Mouse (Mus musculus) brain, adult 2 months (tissue): ENCODE results near the gene Plekhg5.

Experiments
- DNase-seq: peaks from one replicate; pipeline ENCODE4 v3.0.0; 2011; ENCODE audit warnings: low read depth, low spot score

Gene Plekhg5

DNA sequence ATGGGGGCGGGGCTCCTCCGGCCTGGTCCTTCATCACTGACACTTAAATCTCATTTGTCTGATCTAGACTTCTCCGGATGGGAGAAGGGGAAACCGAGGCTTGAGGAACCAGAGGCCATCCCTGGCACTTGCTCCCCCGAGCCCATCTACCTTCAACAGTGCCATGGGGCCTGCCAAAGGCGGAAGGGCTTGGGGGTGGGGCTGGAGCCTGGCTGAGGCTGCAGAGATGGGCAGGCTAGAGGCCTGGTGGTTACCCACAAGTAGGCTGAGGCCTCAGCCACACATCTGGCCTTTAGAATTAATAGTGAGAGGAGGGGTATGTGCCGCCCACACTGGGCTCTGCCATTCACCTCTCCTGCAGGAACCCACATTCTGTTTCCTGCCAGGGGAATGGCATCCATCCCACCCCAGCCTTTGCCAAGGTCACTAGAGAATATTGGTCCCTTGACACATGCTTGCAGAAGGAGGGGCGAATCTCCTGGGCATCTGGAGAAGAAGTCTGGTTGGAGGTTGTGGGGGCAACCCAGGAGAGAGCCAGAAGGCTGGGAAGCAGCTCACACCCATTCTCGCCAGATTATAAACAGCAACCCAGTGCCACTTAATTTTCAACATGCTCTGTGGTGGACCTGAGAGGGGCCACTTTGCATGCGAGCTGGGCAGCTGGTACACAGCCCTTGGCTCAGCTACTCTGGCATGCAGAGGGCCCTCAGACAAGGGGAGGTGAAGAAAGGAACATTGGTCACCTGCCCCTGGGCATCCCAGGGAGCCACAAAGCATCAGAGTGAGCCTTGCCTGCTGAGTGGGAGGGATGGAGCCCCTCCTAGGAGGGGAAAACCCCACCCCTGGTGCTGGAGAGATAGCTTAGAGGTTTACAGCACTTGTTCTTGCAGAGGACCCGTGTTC is 1.6 kb upstream of the Plekhg5 start:
- no peak for DNase-seq

DNA sequence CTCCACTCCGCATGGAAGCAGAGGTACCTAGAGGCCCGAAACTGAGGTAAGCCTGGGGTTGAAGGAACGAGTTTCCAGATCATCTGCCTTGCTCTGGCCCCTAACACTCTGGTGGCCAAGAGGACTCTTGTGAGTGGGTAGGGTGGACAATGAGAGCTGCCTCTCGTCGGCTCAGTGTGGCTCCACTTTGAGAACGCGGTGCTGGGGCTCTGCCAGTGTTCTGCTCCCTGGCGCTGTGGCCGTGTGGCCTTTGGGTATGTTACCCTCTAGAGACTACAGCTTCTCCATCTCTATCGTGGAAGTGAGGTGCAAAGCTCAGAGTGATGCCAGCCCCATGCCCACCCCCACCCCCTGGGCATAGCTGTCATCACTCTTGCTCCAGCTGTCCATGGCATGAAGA is 357 bp downstream of the Plekhg5 start:
- no peak for DNase-seq

DNA sequence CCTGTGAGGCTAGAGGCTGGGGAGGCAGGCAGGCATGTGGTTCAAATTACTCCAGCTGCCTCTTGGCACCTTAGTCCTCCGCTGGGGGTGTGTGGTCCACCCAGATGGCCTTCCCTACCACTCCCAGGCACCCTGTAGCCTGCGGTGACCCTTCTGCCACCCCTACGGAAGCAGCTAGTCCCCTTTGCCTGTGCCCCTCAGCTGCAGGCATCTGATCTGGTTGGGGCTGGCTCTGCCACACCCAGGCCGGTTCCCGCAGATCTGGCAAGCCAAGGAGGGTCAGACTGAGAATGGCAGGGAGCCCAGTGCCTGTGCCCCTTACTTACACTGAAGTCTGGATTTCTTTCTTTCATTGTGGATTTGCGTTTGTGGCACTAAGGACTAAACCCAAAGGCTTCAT is 1.4 kb downstream of the Plekhg5 start:
- DNase-seq: no peak

DNA sequence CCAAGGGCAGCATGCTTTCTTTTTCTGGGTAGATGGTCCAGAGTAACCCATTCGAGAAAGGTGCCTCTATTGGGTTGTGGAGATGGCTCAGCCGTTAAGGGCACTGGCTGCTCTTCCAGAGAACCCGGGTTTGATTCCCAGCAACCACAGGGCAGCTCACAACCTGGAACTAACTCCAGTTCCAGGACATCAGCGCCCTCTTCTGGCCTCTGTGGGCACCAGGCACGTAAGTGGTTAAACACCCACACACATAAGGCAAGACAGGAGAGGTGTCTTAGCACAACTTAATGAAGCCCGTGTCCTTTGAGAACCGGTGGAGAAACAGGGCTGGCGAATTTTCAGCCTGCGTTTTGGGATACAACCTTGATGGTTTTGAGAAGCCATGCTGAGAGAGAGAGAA is 2.2 kb downstream of the Plekhg5 start:
- DNase-seq: no peak

DNA sequence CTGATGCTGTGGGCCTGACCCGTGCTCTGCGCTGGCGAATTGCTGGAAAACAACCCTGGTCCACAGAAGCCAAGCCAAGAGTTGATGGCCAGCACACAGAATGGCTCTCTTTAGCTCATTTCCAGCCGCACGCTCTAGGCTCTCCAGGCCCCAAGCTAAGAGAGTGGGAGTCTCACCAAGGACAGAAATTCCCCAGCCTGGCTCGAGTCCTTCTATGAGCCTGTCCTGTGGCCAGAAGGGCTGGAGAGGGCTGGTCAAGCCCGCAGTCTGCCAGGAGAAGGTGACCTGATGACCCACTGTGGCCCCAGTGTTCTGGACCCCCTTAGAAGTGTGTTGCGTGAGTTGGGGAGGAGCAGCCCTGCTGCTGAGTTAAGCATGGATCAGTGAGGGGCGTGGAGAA is 4.9 kb downstream of the Plekhg5 start:
- no peak for DNase-seq

DNA sequence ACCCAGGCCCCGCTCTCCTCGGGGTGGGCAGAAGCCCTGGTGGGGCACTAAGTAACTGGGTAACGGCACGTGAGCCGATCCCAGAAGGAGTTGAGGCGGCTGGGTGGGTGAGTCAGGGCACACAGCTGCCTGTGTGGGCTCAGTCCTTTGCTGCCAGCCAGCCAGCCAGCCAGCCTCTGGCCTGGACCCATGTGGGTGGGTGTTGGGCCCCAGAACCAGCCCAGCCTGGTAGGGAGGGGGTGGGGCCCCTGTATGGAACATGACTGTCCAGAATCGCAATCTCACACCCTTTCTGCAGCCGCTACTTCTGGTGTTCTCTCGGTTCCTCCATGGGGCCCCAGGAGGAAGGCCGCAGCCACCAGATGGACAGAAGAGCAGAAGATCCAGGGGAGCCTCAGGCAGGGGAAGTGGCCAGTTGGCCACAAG is 5.8 kb downstream of the Plekhg5 start:
- peak; percentile 67 for DNase-seq

DNA sequence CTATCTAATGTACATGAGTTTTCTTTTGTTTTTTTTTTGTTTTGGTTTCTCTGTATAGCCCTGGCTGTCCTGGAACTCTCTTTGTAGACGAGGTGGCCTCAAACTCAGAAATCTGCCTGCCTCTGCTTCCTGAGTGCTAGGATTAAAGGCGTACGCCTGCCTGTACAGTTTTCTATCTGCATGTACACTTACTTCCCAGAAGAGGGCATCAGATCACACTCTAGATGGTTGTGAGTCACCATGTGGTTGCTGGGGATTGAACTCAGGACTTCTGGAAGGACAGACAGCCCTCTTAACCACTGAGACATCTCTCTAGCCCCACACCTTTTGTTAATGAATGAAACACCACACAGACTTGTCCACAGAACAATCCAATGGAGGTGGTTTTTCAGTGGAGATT is 7.0 kb downstream of the Plekhg5 start:
- no peak for DNase-seq

DNA sequence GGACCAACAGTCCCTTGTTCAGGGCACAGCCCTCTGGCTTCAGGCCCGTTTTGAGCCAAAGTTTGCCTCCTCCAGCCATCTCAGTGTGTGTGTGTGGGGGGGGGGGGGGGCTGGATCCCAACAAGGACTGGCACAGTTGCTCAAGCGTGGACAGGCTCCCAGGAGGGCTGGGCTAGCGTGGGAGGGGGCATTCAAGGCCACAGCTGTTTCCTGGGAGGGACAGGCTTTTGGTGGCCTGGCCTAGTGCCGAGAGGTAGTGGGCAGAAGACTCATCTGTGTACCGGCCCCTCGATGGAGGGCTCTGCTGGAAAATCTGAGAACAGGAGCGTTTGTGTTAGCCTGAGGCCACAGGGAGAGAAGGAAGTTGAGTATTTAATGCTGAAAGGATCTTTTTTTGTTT is 7.6 kb downstream of the Plekhg5 start:
- DNase-seq: no peak

DNA sequence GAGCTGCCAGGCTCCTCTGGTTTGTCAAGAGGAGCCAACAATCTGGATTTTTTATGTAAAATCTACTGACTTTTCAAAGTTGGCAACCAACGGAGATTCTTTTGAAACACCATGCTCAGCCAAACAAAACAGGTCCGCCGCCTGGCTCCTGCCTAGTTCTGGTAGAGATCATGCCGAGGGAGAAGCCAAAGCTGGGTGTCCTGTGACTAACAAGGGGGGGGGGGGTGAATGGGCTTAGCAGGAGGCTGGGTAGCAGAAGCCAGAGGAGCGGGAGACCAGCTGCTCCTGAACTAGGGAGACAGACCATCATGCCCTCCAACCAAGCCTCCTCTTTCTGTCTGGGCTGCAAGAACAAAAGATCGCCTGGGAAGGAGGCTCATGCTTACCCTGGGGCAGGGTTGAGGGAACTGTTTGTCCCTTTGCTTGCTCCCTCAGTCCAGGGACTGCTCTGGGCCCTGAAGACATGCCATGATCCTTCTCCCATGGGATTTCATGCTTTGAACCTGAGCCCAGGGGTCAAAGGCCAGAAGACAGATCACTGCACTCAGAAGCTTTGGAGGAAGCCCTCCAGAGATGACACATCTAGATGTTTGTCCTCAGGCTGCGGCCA is 11.4 kb downstream of the Plekhg5 start:
- peak; percentile 51 for DNase-seq

DNA sequence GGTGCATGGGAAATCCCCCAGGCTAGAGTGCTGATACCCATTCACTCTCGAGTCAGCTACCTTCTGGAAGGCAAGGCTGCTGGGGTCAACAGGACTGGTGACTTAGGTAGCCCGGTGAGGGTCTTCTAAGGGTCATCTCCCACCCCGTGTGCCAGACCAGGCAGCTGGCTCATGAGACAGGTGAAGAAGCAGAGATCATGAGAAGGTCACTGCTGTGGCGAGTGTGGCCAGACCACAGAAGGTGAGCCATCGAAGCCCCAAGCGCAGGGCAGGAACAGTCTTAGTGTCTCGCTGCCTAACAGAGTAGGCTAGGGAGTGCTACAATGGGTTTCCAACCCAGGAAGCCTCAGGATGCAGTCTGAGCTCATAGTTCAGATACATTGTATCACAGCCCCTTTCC is 12.3 kb downstream of the Plekhg5 start:
- no peak for DNase-seq

DNA sequence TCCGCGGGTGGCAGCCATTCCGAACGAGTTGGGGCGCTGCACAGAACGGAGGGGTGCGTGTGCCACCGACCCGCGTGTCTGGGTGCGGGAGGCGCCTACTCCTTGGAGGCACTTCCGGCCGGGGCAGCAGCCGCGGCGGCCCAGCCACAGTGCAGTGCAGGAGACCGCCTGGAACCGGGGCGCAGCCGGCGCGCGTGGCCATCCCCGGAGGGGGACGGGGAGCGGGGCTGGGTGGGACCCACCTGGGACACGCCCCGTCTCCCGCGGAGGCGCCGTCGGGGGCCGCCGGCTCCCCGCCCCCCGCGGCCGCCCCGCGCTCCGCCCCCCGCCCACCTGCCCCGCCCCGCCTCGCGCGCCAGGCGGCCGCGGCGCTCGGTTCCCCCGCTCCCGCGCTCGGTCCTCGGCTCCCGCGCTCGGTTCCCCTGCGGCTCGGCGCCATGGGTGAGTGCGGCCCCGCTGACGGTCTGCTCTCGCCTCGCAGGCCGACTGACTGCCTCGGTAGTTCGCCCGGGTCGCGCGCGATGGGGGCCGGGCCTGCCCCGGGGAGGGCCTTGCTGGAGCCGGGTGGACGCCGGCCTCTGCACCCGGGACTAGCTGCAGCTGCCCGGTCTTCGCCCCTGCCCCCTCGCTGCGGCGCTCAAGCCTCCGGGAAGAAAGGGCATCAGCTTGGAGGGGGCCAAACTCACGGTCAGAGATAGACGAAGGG is 14.4 kb downstream of the Plekhg5 start:
- peak; percentile 46 for DNase-seq

DNA sequence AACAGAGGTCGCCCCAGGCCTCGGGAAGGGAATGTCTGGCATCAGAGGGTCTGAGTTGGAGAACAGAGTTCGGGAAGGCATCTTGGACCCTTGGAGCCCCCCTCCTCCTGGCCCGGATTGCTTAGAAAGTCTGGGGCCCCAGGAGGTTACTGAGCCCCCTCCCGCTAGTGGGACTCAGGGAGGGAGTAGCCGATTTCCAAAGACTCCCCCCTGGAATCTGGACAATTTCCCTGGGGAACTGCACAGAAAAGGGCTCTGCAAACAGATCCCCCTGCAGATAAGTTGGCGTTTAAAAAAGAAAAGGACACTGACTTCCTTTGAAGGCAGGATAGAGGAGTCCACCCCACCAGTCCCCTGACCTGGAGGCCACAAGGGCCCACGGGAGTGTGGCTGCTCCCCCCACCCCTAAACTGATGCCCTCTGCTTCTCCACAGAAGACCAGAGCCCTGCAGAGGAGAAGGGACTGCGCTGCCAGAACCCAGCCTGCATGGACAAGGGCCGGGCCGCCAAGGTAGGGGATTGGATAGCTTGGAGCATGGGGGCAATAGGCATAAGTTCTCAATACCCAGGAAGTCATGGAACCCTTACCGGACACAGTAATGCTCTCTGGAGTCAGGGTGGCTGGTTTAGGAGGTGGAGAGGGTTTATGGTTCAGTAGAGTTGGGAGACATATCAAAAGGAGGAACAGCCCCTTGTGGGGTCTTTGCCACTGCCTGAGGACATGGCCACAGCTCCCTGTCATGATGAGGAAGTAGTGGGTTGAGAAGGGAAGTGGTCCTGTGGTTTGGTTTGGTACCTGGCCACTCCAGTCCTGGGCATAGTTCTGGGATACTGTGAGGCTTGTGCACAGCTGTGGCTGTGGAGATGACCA is 15.1 kb downstream of the Plekhg5 start:
- DNase-seq: no peak

DNA sequence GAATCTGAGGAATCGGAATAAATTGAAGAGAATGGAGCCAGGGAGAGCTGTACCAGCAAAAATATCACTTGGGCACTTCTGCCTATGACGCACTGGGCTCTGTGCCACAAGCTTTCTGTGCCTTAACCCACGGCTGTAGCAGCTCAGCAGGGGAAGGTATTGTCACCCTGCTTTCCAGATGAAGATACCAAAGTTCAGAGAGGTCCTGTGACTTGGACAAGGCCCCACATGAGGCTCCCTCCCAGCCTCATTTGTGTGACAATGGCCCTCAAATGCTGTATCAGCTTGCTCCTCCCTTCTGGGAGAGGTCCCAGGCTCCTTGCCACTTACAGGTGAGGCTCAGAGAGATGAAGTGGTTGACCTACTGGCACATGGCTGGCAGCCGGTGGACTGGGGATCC is 15.8 kb downstream of the Plekhg5 start:
- peak; percentile 83 for DNase-seq

DNA sequence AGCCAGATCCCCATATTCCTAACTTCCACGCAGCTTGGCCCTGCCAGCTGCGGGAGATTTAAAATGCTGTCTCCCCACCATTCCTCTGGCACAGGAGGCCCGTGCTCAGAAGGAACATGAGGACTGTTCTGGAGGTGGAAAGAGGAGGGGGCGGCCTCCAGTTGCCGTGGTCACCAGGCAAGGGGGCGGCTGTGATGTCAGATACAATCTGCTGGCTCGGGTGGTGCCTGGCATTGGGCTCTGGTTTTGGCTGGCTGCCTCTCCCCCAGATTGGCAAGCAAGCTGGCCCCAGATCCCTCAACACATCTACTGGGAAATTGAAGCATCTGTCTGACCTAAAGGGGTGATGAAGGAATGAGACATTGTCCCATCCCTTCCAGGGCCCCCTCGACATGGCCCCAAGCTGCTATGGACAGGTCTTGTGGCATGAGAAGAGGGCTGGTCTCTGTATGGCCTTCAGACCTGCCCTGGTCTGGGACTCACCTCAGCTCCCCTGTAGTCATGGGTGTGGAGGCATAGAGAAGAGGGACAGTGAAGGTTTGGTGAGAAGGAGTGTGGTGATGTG is 16.3 kb downstream of the Plekhg5 start:
- DNase-seq: peak; percentile 90

DNA sequence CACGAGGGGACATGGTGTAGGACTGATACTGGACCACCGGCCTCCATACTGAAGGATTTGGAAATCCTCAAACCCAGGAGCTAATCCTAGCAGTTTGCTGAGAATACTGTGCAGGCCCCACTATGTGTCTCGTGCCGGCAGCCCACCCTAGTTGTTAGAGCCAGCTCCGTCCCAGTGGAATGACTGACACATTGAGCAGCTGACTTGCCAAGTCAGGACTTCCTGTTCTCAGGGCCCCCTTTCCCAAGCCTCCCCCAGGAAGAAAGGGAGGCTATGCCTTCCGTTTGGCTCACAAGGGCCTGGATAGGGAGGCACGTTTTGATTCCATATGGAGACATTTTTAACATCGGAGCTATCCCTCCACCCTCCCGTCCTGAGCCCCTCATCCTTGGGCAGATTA is 17.9 kb downstream of the Plekhg5 start:
- DNase-seq: no peak

DNA sequence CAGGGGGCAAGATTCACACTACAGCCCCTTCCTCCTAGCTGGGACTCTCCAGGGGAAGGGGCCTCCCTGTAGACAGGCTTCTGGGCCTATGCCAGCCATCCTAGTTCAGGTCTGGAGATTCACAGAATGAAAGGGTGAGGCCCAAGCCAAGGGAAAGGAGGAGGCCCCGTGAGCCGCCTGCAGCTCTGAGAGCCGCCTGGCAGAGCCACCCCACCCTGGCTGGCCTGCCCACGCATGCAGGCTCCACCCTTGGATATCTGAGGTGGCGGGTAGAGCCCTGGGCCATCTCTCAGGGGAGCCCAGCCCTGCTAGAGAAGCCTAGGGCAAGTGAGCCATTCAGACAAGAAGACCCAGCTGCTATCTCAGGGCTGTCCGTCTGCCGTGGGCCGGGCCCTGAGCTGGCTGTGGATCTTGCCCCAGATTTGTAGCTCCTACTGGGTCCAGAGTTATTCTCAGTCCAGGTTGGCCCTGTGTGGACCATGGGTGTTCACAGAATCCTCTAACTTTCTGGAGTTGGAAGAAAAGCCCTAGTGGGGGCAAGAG is 20.5 kb downstream of the Plekhg5 start:
- peak; percentile 42 for DNase-seq

DNA sequence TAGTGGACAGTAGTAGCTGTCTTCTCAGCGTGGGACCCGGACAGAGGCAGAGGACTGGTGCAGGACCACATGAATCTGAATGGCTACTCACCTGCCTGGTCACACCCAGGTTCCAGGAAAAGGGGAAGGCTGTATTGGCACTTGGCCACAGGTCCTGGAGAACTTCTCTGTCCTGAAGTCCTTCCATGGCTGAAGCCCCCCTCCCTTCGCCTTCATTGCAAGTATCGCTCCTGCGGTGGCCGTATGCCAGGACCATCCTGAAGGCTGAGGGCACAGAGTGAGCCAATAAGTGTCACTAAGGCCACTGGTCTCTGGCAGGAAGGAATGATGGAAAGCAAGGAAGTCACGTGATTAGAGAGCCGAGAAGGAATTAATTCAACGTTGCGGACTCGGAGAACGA is 21.9 kb downstream of the Plekhg5 start:
- no peak for DNase-seq

DNA sequence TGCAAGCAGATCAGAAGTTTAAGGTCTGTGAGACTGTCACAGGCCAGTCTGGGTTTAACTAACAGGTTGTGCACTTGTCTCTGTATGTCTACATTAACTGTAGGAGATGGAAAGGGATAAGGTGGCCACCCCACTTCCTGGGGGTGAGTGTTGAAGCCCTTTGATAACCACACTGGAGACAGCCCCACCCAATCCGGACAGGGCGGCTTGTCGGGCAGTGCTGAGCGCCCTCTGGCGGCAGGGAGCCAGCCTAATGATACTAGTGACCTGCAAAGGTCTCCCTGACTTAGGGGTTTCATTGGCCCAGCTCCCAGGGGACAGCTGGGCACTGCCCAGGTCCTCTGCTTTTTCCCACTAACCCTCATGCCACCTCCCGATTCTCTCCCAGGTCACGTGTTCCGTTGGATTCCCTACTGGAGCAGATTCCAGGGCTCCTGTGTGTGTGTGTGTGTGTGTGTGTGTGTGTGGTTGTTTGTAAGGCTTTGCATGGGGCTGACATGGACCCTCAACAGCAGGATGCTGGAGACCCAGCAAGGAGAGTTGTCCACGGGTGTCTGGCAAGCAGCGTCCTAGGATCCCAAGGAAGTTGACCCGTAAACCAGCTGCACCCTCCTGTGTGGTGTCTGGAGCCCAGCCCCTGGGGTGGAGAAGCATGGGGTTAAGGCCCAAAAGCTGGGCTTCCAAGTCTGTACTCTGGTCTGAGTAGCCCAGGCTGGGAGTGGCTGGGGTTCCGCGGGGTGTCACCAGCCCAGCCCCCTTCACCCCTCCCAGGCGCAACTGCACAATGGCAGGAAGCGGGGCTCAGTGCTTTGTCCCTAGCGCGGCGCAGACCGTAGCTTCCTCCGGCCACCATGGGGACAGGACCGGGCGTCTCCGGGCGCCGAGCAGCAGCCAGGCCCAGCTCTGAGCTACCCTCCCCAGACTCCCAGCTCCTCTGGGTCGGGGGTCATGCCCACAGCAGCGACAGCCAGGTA is 23.9 kb downstream of the Plekhg5 start:
- peak; percentile 68 for DNase-seq

DNA sequence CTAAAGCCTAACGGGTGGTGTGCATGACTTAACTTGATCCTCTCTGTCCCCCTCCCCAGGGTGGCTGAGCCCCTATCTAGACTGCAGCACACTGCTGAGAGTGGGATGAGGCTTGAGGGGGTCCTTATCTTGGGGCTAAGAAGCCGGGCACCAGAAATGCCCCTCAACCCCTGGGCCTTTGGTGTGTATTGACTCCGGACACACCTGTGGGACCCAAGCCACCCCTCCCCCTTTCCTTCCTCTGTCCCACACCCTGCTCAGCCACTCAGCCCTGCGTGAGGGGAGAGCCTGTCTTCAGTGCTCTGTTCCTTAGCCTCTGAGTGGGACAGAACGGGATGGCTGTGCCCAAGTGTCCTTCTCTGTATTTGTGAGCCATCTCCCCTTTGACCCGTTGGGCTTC is 24.6 kb downstream of the Plekhg5 start:
- DNase-seq: no peak
